Mouse (Mus musculus) forebrain, embryonic 16.5 days (tissue): ENCODE measurements at regions not wholly inside any gene's neighbourhood (a gene's known extent, or its start where the extent isn't known, plus 50 kb on each side); places are given as distances from the start of the nearest gene placed in this dataset.

Experiments
- ATAC-seq: fragments of 200-750 bp; cut with Nextera tagmentation; 2 replicates; pipeline ENCODE4 v1.8.0; 2017; ENCODE audit warnings: mild to moderate bottlenecking, moderate library complexity
- H3K27ac ChIP-seq: fragments of 300-500 bp; sonication (generic); 2 replicates; pipeline ENCODE4 v1.5.1; 2014; ENCODE audit warnings: low read length, control low read depth
- H3K27me3 ChIP-seq: fragments of 300-500 bp; sonication (generic); replicated peaks from 2 replicates; pipeline ENCODE4 v1.6.1; 2014; ENCODE audit warnings: low read length; ENCODE audit not compliant: control insufficient read depth, insufficient read depth
- H3K36me3 ChIP-seq: fragments of 300-500 bp; sonication (generic); 2 replicates; pipeline ENCODE4 v1.6.1; 2014; ENCODE audit not compliant: control insufficient read depth, insufficient read depth
- H3K4me1 ChIP-seq: fragments of 300-500 bp; sonication (generic); replicated peaks from 2 replicates; pipeline ENCODE4 v1.6.1; 2014; ENCODE audit warnings: low read length; ENCODE audit not compliant: control insufficient read depth, insufficient read depth
- H3K4me2 ChIP-seq: fragments of 300-500 bp; sonication (generic); 2 replicates; pipeline ENCODE4 v1.6.1; 2014; ENCODE audit warnings: mild to moderate bottlenecking, low read length, control low read depth
- H3K4me3 ChIP-seq: fragments of 300-500 bp; sonication (generic); replicated peaks from 2 replicates; pipeline ENCODE4 v1.5.1; 2014; ENCODE audit warnings: mild to moderate bottlenecking, low read length, control low read depth
- H3K9ac ChIP-seq: fragments of 300-500 bp; sonication (generic); replicated peaks from 2 replicates; pipeline ENCODE4 v1.6.1; 2014; ENCODE audit warnings: low read depth, low read length, control low read depth
- H3K9me3 ChIP-seq: fragments of 300-500 bp; sonication (generic); 2 replicates; pipeline ENCODE4 v1.6.1; 2016; ENCODE audit warnings: low read length; ENCODE audit not compliant: control insufficient read depth
- WGBS: fragments of 180-500 bp; shearing (Covaris S2); extraction: QIAGEN DNeasy Blood & Tissue Kit; methylation state at CpG from one replicate; pipeline ENCODE4 v1.1.7; 2014; 5-methylcytosine and 5-hydroxymethylcytosine counted together

DNA sequence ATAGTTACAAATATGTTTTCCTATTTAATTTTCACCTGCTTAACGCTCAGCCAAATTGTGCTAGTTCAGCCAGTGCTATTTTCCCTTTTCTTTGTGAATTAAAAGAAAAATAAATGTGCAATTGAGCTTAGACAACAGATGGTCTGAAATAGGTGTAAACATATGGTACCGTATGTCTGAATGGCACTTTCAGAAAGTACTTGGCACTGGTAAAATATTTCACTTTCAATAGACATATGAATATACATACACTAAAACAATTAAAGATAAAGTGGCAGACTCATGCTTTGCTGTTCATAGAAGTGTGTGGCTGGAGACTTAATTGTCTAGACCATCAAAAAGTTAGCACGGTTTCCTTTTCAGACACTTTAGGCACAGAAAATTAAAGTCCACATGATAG is 794.8 kb upstream of the Slitrk1 start:
- H3K4me2 ChIP-seq: no peak overlapping the region
- no peaks in the 10 kb centered on the region for H3K4me1 ChIP-seq
- no peak overlapping the region for H3K4me3 ChIP-seq
- no peak overlapping the region for H3K27ac ChIP-seq
- no peaks in the 10 kb centered on the region for H3K9me3 ChIP-seq
- peak; percentile 91 for ATAC-seq
- WGBS: 42% methylated on average over 3 of the region's 3 CpGs
- no peaks in the 10 kb centered on the region for H3K27me3 ChIP-seq
- no peaks in the 10 kb centered on the region for H3K36me3 ChIP-seq
- H3K9ac ChIP-seq: no peak overlapping the region

- no peaks in the 10 kb centered on the region for H3K27me3 ChIP-seq
- no peaks in the 10 kb centered on the region for H3K9me3 ChIP-seq
- H3K36me3 ChIP-seq: no peaks in the 10 kb centered on the region
- 55% methylated on average over 2 of the region's 2 CpGs for WGBS
- no peak overlapping the region for H3K9ac ChIP-seq
- H3K4me3 ChIP-seq: no peak overlapping the region
- no peak overlapping the region for H3K27ac ChIP-seq
- ATAC-seq: no peak
- no peaks in the 10 kb centered on the region for H3K4me1 ChIP-seq
- H3K4me2 ChIP-seq: no peak overlapping the region
Measured at GRCm38 (mm10) chr14:109700296-109700695, 786.3 kb upstream of the Slitrk1 start.

DNA sequence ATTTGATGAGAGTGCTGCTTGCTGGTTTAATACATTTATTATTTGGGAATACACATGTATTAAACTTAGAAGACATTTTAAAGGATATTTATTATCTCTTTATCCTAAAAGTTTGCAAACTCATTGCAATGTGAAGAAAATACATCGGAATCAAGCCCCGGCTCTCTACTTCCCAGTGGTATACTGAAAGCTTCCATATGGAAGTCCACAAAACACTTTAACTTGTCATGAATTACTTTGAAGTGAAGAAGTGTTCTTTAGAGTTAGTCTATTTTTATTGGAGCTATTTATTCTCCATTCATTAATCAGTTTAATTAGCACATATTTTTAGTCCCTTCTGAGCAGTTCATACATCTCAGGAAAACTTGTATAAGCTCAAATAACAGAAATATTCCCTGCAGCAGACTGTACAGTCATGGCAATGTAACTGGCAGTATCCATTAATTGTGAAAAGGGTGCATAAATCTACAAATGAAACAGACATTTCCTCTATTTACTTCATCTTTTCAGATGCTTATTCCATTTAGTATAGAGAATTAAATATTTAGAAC is 754.7 kb upstream of the Slitrk1 start:
- H3K4me1 ChIP-seq: no peaks in the 10 kb centered on the region
- no peaks in the 10 kb centered on the region for H3K9me3 ChIP-seq
- no peak overlapping the region for H3K27ac ChIP-seq
- no peak overlapping the region for H3K9ac ChIP-seq
- no peak overlapping the region for H3K4me3 ChIP-seq
- H3K27me3 ChIP-seq: no peaks in the 10 kb centered on the region
- no peak overlapping the region for H3K4me2 ChIP-seq
- ATAC-seq: no peak
- WGBS: 43% methylated on average over 2 of the region's 2 CpGs
- no peaks in the 10 kb centered on the region for H3K36me3 ChIP-seq

DNA sequence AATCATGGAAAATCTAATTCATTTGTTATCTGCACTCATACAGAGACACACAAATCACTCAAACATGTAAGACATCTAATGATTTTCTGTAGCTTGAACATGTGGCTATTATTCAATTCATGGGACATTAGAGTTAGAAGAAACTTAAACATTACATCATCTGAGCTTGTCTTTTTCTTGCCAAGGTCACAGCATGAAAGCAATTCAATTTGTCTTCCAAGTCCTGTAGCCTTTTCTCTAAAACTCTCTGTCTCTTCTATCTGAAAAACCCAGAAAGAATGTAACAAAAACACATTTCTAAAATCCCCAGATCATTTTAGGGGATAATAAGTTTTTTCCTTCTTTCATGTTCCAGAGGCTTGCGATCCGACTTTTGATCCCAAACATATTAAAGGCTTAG is 754.1 kb upstream of the Slitrk1 start:
- Histone ChIP-seq H3K4me2 (no peak overlapping the region), H3K36me3 (no peaks in the 10 kb centered on the region), H3K4me1 (no peaks in the 10 kb centered on the region), H3K9me3 (no peaks in the 10 kb centered on the region), H3K27ac (no peak overlapping the region), H3K9ac (no peak overlapping the region), H3K27me3 (no peaks in the 10 kb centered on the region), H3K4me3 (no peak overlapping the region)
- no peak for ATAC-seq
- 15% methylated on average over 2 of the region's 2 CpGs for WGBS

- Histone ChIP-seq H3K9me3 (no peaks in the 10 kb centered on the region), H3K36me3 (no peaks in the 10 kb centered on the region), H3K4me3 (no peak overlapping the region), H3K4me1 (no peaks in the 10 kb centered on the region), H3K9ac (no peak overlapping the region), H3K27ac (no peak overlapping the region), H3K4me2 (no peak overlapping the region), H3K27me3 (no peaks in the 10 kb centered on the region)
- 24% methylated on average over 5 of the region's 5 CpGs for WGBS
- ATAC-seq: peak; percentile 47
Measured at GRCm38 (mm10) chr14:109663503-109664039, 749.6 kb upstream of the Slitrk1 start.

GRCm38 (mm10) chr14:109660351-109660750 is 746.4 kb upstream of the Slitrk1 start:
- Histone ChIP-seq H3K27me3 (no peaks in the 10 kb centered on the region), H3K4me3 (no peak overlapping the region), H3K36me3 (no peaks in the 10 kb centered on the region), H3K4me1 (no peaks in the 10 kb centered on the region), H3K27ac (no peak overlapping the region), H3K4me2 (no peak overlapping the region), H3K9ac (no peak overlapping the region), H3K9me3 (no peaks in the 10 kb centered on the region)
- no peak for ATAC-seq

DNA sequence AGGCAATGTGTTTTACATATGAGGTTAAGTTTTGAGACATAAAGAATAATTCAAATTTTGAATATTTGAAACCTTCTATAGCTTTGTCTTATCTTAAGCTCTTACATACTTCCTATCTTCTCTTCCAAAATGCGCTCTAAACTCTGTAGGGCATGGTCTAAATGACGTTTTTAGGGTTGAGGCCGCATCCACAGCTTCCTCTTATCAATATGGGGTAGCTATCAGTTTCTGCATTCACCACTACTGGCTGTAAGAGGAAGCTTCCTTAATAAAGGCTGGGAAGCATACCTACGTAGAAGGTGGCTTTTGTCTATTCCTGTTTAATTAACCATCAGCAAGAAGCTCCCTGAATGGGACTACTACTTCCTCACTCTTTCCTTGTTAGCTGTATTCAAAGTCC is 734.6 kb upstream of the Slitrk1 start:
- Histone ChIP-seq H3K4me2 (no peak overlapping the region), H3K36me3 (no peaks in the 10 kb centered on the region), H3K27me3 (no peaks in the 10 kb centered on the region), H3K27ac (no peak overlapping the region), H3K9me3 (no peaks in the 10 kb centered on the region), H3K4me3 (no peak overlapping the region), H3K4me1 (no peaks in the 10 kb centered on the region), H3K9ac (no peak overlapping the region)
- WGBS: 86% methylated on average over 4 of the region's 4 CpGs
- no peak for ATAC-seq
